ENCODE assay signal across 15 mouse cellular contexts in genomic region chr7:139851098-139851497, GRCm38 (mm10). TPM values are rescaled to one million over a fixed set of nuclear protein-coding genes. Genes with fewer than 3 reads are reported as not detected.
DNase-seq lines count a peak whose midpoint lies in the region; ATAC-seq lines count a peak whose summit lies in the region.
"Had no signal": no experiment of that assay in that cellular context is flagged by ENCODE, and none has a peak within 500 bp of the region (broad histone marks: within the 10 kb centered on the region; RNA-seq: fewer than 3 reads in every experiment).

No protein-coding gene starts in this region.

- H3K9ac ChIP-seq in forebrain, embryonic 16.5 days (replicated peaks; ENCODE audit: low read depth, low read length) = no peak overlapping the region
- no peak overlapping the region for H3K9ac ChIP-seq in neural tube, embryonic 14.5 days (replicated peaks; ENCODE audit: low read depth, low read length)
- no peak overlapping the region for H3K9ac ChIP-seq in liver, embryonic 12.5 days
- H3K9ac ChIP-seq: liver, embryonic 14.5 days had no signal

- no peaks in the 10 kb centered on the region for H3K4me1 ChIP-seq in heart, embryonic 10.5 days
- H3K4me1 ChIP-seq in forebrain, embryonic 16.5 days (replicated peaks; ENCODE audit: control insufficient read depth, insufficient read depth, low read length) = peaks cover 21% of the 10 kb centered on the region
- H3K4me1 ChIP-seq in neural tube, embryonic 14.5 days (ENCODE audit: control insufficient read depth, insufficient read depth, low read length) = peaks cover 25% of the 10 kb centered on the region
- H3K4me1 ChIP-seq in liver, embryonic 12.5 days = no peaks in the 10 kb centered on the region

- peak; percentile 82 for ATAC-seq in forebrain, embryonic 16.5 days
- peak; percentile 70; the same call in 1 of the 2 replicates for ATAC-seq in neural tube, embryonic 14.5 days (ENCODE audit: low read depth)
- no peak for ATAC-seq in liver, embryonic 12.5 days

- WGBS in heart, embryonic 10.5 days = 73% methylated on average over 6 of the region's 6 CpGs
- 33% methylated on average over 6 of the region's 6 CpGs for WGBS in forebrain, embryonic 16.5 days
- 29% methylated on average over 6 of the region's 6 CpGs for WGBS in neural tube, embryonic 14.5 days
- WGBS in liver, embryonic 12.5 days (ENCODE audit: insufficient replicate concordance) = 64% methylated on average over 6 of the region's 6 CpGs

- H3K4me2 ChIP-seq in forebrain, embryonic 16.5 days (ENCODE audit: low read length) = no peak overlapping the region
- H3K4me2 ChIP-seq in neural tube, embryonic 14.5 days (ENCODE audit: low read depth, low read length) = no peak overlapping the region
- no peak overlapping the region for H3K4me2 ChIP-seq in liver, embryonic 12.5 days

- no peaks in the 10 kb centered on the region for H3K9me3 ChIP-seq in heart, embryonic 10.5 days
- no peaks in the 10 kb centered on the region for H3K9me3 ChIP-seq in forebrain, embryonic 16.5 days (ENCODE audit: control insufficient read depth, low read length)
- no peaks in the 10 kb centered on the region for H3K9me3 ChIP-seq in neural tube, embryonic 14.5 days (ENCODE audit: control insufficient read depth, low read length)
- H3K9me3 ChIP-seq in liver, embryonic 12.5 days (replicated peaks) = no peaks in the 10 kb centered on the region

- H3K27me3 ChIP-seq in heart, embryonic 10.5 days (ENCODE audit: insufficient read depth, poor library complexity, severe bottlenecking) = peaks cover 16% of the 10 kb centered on the region
- H3K27me3 ChIP-seq in forebrain, embryonic 16.5 days (replicated peaks; ENCODE audit: control insufficient read depth, insufficient read depth, low read length) = no peaks in the 10 kb centered on the region
- H3K27me3 ChIP-seq in neural tube, embryonic 14.5 days (ENCODE audit: control insufficient read depth, insufficient read depth, low read length) = no peaks in the 10 kb centered on the region
- no peaks in the 10 kb centered on the region for H3K27me3 ChIP-seq in liver, embryonic 12.5 days (replicated peaks)

- no peaks in the 10 kb centered on the region for H3K36me3 ChIP-seq in heart, embryonic 10.5 days
- H3K36me3 ChIP-seq in forebrain, embryonic 16.5 days (ENCODE audit: control insufficient read depth, insufficient read depth) = no peaks in the 10 kb centered on the region
- H3K36me3 ChIP-seq in neural tube, embryonic 14.5 days (ENCODE audit: control insufficient read depth, insufficient read depth, low read length) = no peaks in the 10 kb centered on the region
- no peaks in the 10 kb centered on the region for H3K36me3 ChIP-seq in liver, embryonic 12.5 days

- no peak overlapping the region for H3K27ac ChIP-seq in heart, embryonic 10.5 days
- H3K27ac ChIP-seq in forebrain, embryonic 16.5 days (ENCODE audit: low read length) = peak overlapping the region; percentile 77
- peak overlapping the region; percentile 75 for H3K27ac ChIP-seq in neural tube, embryonic 14.5 days (ENCODE audit: low read depth, low read length)
- H3K27ac ChIP-seq in liver, embryonic 12.5 days = no peak overlapping the region
- H3K27ac ChIP-seq: liver, embryonic 14.5 days had no signal

- peak; percentile 83 for DNase-seq in heart, adult 11 months
- DNase-seq in heart, embryonic 10.5 days (ENCODE audit: low spot score) = no peak
- DNase-seq in layer of hippocampus, adult 9-10 months (ENCODE audit: low spot score) = peak; percentile 32
- no peak for DNase-seq in gastrocnemius, postnatal 25 days
- DNase-seq in adrenal gland, postnatal 25 days = no peak
- DNase-seq: cerebellum, adult 8-10 months; kidney, adult 11 months; thymus, adult 18-20 months had no signal

- H3K4me3 ChIP-seq in heart, embryonic 10.5 days = no peak overlapping the region
- no peak overlapping the region for H3K4me3 ChIP-seq in forebrain, embryonic 16.5 days (replicated peaks; ENCODE audit: low read length)
- no peak overlapping the region for H3K4me3 ChIP-seq in neural tube, embryonic 14.5 days (ENCODE audit: low read depth, low read length)
- no peak overlapping the region for H3K4me3 ChIP-seq in liver, embryonic 12.5 days

RNA-seq across cellular contexts. Expression of gene Adgra1, which starts 17.1 kb away (rescaled TPM):
- polyA plus RNA-seq in heart, embryonic 10.5 days (2016; fragmentation: Nextera tagmentation; extraction: Ambion mirVana) = 0.24 TPM in 1 of 2 replicates, not detected in the other
- polyA plus RNA-seq in forebrain, embryonic 16.5 days (2015; fragmentation: Nextera tagmentation; extraction: Ambion mirVana) = 11.6 and 17.9 TPM in 2 replicates
- 25.0 and 26.4 TPM in 2 replicates for polyA plus RNA-seq in neural tube, embryonic 14.5 days (2014; fragmentation: Nextera tagmentation; extraction: Ambion mirVana)
- 0.20 and 0.28 TPM in 2 replicates for polyA plus RNA-seq in liver, embryonic 12.5 days (2016; fragmentation: Nextera tagmentation; extraction: Ambion mirVana)
- total RNA-seq in gastrocnemius, postnatal 25 days (2021) = under 1 TPM in 1 of 2 experiments, not detected in 1; 0.10 TPM
- total RNA-seq in adrenal gland, postnatal 25 days (2021) = 2.3 and 3.6 TPM in 2 replicates
- total RNA-seq: gastrocnemius, adult 8-10 months; MEL had no signal
- polyA plus RNA-seq: heart, embryonic 16.5 days; liver, embryonic 14.5 days had no signal

RNA-seq across cellular contexts. Expression of gene Kndc1, which starts 43.4 kb away (rescaled TPM):
- polyA plus RNA-seq in heart, embryonic 10.5 days (2016; fragmentation: Nextera tagmentation; extraction: Ambion mirVana) = 0.07 and 0.18 TPM in 2 replicates
- 4.0 and 7.7 TPM in 2 replicates for polyA plus RNA-seq in forebrain, embryonic 16.5 days (2015; fragmentation: Nextera tagmentation; extraction: Ambion mirVana)
- polyA plus RNA-seq in neural tube, embryonic 14.5 days (2014; fragmentation: Nextera tagmentation; extraction: Ambion mirVana) = 18.8 and 28.5 TPM in 2 replicates
- 0.05 TPM in 1 of 2 replicates, not detected in the other for polyA plus RNA-seq in liver, embryonic 12.5 days (2016; fragmentation: Nextera tagmentation; extraction: Ambion mirVana)
- total RNA-seq in gastrocnemius, postnatal 25 days (2021) = not detected
- 0.57 and 1.1 TPM in 2 replicates for total RNA-seq in adrenal gland, postnatal 25 days (2021)
- total RNA-seq: MEL had no signal

Comparison
In these comparisons a context has a peak if more than half of its experiments do, and no peak if none do; other contexts are left out.
1. DNase-seq: peak in heart, adult 11 months (single experiment) and layer of hippocampus, adult 9-10 months (single experiment); none in heart, embryonic 10.5 days (single experiment), gastrocnemius, postnatal 25 days (single experiment) and adrenal gland, postnatal 25 days (single experiment).
2. H3K27ac ChIP-seq: peak in forebrain, embryonic 16.5 days (single experiment) and neural tube, embryonic 14.5 days (single experiment); none in heart, embryonic 10.5 days (single experiment) and liver, embryonic 12.5 days (single experiment).